Mouse (Mus musculus) megakaryocyte, embryonic 14.5 days (primary cell): Measurements from ENCODE around the gene Thap2.

Experiments
- FLI1 ChIP-seq: IDR thresholded peaks from 2 replicates; pipeline ENCODE4 v1.6.1; 2012; ENCODE audit warnings: low read length, inconsistent platforms, mixed read lengths
- GATA1 ChIP-seq: IDR thresholded peaks from 3 replicates; pipeline ENCODE4 v1.6.1; 2012; ENCODE audit warnings: mixed read lengths, low read length, inconsistent platforms, borderline replicate concordance

DNA sequence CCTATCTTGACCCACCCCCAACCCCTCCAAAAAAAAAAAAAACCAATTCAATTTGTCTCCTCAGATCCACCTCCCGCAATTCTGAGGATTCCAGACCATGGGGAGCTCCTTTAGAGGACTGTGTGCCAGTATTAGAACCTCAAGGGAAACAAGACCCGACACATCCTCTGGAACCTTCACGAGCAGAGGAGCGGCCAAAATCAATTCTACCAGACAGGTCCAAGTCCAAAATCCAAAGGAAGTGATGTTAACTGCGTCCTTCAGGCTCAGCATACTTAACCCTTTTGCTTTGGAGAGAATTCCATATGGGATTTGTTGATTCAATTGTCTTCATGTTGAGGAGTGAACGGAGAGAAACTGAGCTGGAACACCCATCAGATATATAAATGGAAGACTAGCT lies 29.2 kb downstream of the Thap2 start:
- no peak for TF ChIP-seq FLI1
- TF ChIP-seq GATA1: no peak
